8 mouse cellular contexts compared by ENCODE assay signal in genomic region chr3:51333234-51333889, GRCm38 (mm10). TPM values are rescaled to one million over a fixed set of nuclear protein-coding genes. Genes with fewer than 3 reads are reported as not detected.
DNase-seq lines count a peak whose midpoint lies in the region; ATAC-seq lines count a peak whose summit lies in the region.

No protein-coding gene starts in this region.

- H3K27me3 ChIP-seq in midbrain, embryonic 13.5 days = no peaks in the 10 kb centered on the region
- no peaks in the 10 kb centered on the region for H3K27me3 ChIP-seq in midbrain, embryonic 15.5 days (replicated peaks)
- H3K27me3 ChIP-seq in heart, embryonic 12.5 days (replicated peaks) = no peaks in the 10 kb centered on the region

- no peak overlapping the region for H3K9ac ChIP-seq in midbrain, embryonic 13.5 days (replicated peaks)
- H3K9ac ChIP-seq in midbrain, embryonic 15.5 days = no peak overlapping the region
- H3K9ac ChIP-seq in heart, embryonic 12.5 days = peak overlapping the region; percentile 50

- H3K9me3 ChIP-seq in midbrain, embryonic 13.5 days = no peaks in the 10 kb centered on the region
- no peaks in the 10 kb centered on the region for H3K9me3 ChIP-seq in midbrain, embryonic 15.5 days
- 0 out of 2 replicates have a peak, but pooled peaks cover 2% of the 10 kb centered on the region for H3K9me3 ChIP-seq in heart, embryonic 12.5 days (replicated peaks)

- no peak; the same call in 1 of the 2 replicates for ATAC-seq in midbrain, embryonic 13.5 days
- ATAC-seq in midbrain, embryonic 15.5 days (replicated peaks) = no peak
- peak; percentile 73; the same call in 1 of the 2 replicates for ATAC-seq in heart, embryonic 12.5 days (ENCODE audit: insufficient number of reproducible peaks, low FRiP score)

- peak; percentile 72 for DNase-seq in brain, adult 2 months (ENCODE audit: low read depth, low spot score)
- peak; percentile 45 to 78 for DNase-seq in kidney, postnatal 25 days
- DNase-seq in thymus, postnatal 0 days (ENCODE audit: low spot score) = peak; percentile 54
- DNase-seq in cerebellum, postnatal 10 days = no peak

- peaks cover 97% of the 10 kb centered on the region for H3K79me2 ChIP-seq in macrophage (ENCODE audit: inconsistent target)

- peak overlapping the region; percentile 12; the same call in 1 of the 2 replicates for H3K4me2 ChIP-seq in midbrain, embryonic 13.5 days (replicated peaks)
- H3K4me2 ChIP-seq in midbrain, embryonic 15.5 days = no peak overlapping the region
- H3K4me2 ChIP-seq in heart, embryonic 12.5 days = peak overlapping the region; percentile 60

- H3K4me1 ChIP-seq in midbrain, embryonic 13.5 days (replicated peaks) = peaks cover 26% of the 10 kb centered on the region
- peaks cover 17% of the 10 kb centered on the region for H3K4me1 ChIP-seq in midbrain, embryonic 15.5 days
- peaks cover 42% of the 10 kb centered on the region for H3K4me1 ChIP-seq in heart, embryonic 12.5 days (replicated peaks)

- no peak overlapping the region for H3K27ac ChIP-seq in midbrain, embryonic 13.5 days
- no peak overlapping the region for H3K27ac ChIP-seq in midbrain, embryonic 15.5 days
- peak overlapping the region; percentile 67 for H3K27ac ChIP-seq in heart, embryonic 12.5 days (ENCODE audit: poor library complexity, severe bottlenecking)
- peak overlapping the region; percentile 98 for H3K27ac ChIP-seq in macrophage

- H3K4me3 ChIP-seq in midbrain, embryonic 13.5 days (replicated peaks) = no peak overlapping the region
- H3K4me3 ChIP-seq in midbrain, embryonic 15.5 days = no peak overlapping the region
- H3K4me3 ChIP-seq in heart, embryonic 12.5 days = peak overlapping the region; percentile 13
- peak overlapping the region; percentile 21 for H3K4me3 ChIP-seq in macrophage (ENCODE audit: inconsistent target)

- 59% methylated on average over 10 of the region's 10 CpGs for WGBS in midbrain, embryonic 13.5 days
- 52% methylated on average over 10 of the region's 10 CpGs for WGBS in midbrain, embryonic 15.5 days
- WGBS in heart, embryonic 12.5 days = 43% methylated on average over 10 of the region's 10 CpGs
- WGBS in macrophage (ENCODE audit: missing documents) = 14% methylated on average over 10 of the region's 10 CpGs

- H3K36me3 ChIP-seq in midbrain, embryonic 13.5 days = no peaks in the 10 kb centered on the region
- H3K36me3 ChIP-seq in midbrain, embryonic 15.5 days (replicated peaks) = no peaks in the 10 kb centered on the region
- H3K36me3 ChIP-seq in heart, embryonic 12.5 days = no peaks in the 10 kb centered on the region
- no peaks in the 10 kb centered on the region for H3K36me3 ChIP-seq in macrophage (ENCODE audit: inconsistent target)

RNA-seq across cellular contexts. Expression of gene Elf2, which starts 7.1 kb away (rescaled TPM):
- polyA plus RNA-seq in midbrain, embryonic 13.5 days (2015; fragmentation: Nextera tagmentation; extraction: Ambion mirVana) = 50.3 and 51.3 TPM in 2 replicates
- polyA plus RNA-seq in midbrain, embryonic 15.5 days (2015; fragmentation: Nextera tagmentation; extraction: Ambion mirVana) = 39.6 and 44.9 TPM in 2 replicates
- 45.5 and 57.7 TPM in 2 replicates for polyA plus RNA-seq in heart, embryonic 12.5 days (2016; fragmentation: Nextera tagmentation; extraction: Ambion mirVana)
- total RNA-seq in macrophage (2018; cell fraction: chromatin; rRNA removed) = 100 to 1,000 TPM; 117 to 322 (median 208) TPM
- 10 to 100 TPM; 29.4 to 66.9 (median 48.2) TPM for total RNA-seq in macrophage (2018; cell fraction: cytosol; rRNA removed)
- 100 to 1,000 TPM in 19 of 26 experiments, 10 to 100 TPM in 7; 63.4 to 181 (median 112) TPM for total RNA-seq in macrophage (2018; cell fraction: nucleus; rRNA removed)
- polyA plus RNA-seq in macrophage (2018) = 38.0 to 40.4 TPM (median 38.7 TPM) in 3 replicates
- polyA plus RNA-seq in thymus, postnatal 0 days (2015; fragmentation: Nextera tagmentation; extraction: Ambion mirVana) = 80.8 and 86.1 TPM in 2 replicates

Comparison
In these comparisons a context has a peak if more than half of its experiments do, and no peak if none do; other contexts are left out.
1. H3K27ac ChIP-seq: peak in heart, embryonic 12.5 days (single experiment) and macrophage (single experiment); none in midbrain, embryonic 13.5 days (single experiment) and midbrain, embryonic 15.5 days (single experiment).
2. H3K4me3 ChIP-seq: peak in heart, embryonic 12.5 days (single experiment) and macrophage (single experiment); none in midbrain, embryonic 13.5 days (single experiment) and midbrain, embryonic 15.5 days (single experiment).
3. DNase-seq: peak in brain, adult 2 months (single experiment), kidney, postnatal 25 days (2 of 2) and thymus, postnatal 0 days (single experiment); none in cerebellum, postnatal 10 days (0 of 2).